Mouse (Mus musculus) adrenal gland, adult 8-10 months (tissue): ENCODE data around the gene Vrk2. TPM values are rescaled to one million over a fixed set of nuclear protein-coding genes. Genes with fewer than 3 reads are reported as not detected.
A peak's percentile ranks its signal among the peaks of the same experiment; 100 is the strongest.

Experiments
- DNase-seq: peaks from one replicate; pipeline ENCODE4 v3.0.0; 2022
- total RNA-seq, 4 experiments: library from RNA; stranded (reverse); gene quantifications; 2 replicates each; pipeline ENCODE4 v1.2.4; 2022

Gene Vrk2
- total RNA-seq, result 10 to 100 TPM in 2 of 4 experiments, 1 to 10 TPM in 2; 8.2 to 12.6 (median 10.2) TPM

DNA sequence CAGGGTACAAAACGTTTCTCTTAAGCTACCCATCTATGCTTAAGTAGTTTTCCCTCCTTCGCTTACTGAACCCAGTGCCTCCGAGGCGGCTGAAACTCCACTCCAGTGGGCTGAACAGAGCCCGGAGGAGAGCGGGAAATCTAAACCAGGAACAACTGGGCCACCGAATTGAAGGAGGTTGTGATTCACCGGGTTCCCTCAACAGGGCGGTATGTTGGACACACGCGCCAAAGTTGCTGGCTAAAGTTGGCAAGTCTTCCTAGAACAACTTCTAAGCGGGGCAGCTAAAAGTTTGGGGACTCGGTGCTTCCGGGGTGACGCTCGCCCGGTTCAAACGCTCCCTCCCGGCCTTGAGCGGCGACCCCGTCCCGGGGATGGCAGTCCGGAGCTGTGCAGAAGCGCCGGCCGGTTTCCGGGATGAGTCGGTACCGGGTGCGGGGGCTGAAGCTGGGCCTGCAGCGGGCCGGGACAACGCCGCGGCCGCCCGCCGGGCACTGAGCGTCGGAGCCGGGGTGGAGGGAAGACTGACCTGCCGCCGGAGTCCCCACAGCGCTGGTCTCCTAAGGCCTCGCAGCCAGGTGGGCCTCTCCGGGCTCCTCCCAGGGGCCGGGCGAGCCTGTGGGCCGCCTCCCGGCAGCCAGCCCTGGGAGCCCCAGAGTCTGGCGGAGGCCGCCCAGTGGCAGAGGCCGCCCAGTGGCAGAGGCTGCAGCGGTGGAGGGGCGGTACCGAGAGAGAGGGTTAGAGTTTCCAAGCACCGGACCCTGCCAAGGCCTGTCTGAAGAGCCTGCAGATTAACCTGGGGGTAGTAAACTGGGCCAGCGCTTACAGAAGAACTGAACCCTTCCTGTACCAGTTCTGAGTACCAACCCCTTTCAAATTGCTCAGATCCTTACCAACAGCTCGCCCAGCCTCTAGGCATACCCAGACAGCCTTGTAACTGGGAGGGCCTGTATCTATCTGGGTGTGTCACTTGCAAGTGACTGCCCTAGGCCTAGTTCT lies at the start of gene Vrk2, which contains the start of gene Gm6899:
Vrk2 (minus strand) TSS at position 939 of the 999 bp plus-strand sequence.
Gm6899 (plus strand) TSS at position 181 of the 999 bp plus-strand sequence.
- DNase-seq, result peak; percentile 81

GRCm38 (mm10) chr11:26642141-26642540 lies 48.3 kb upstream of the Vrk2 start:
- no peak for DNase-seq

DNA sequence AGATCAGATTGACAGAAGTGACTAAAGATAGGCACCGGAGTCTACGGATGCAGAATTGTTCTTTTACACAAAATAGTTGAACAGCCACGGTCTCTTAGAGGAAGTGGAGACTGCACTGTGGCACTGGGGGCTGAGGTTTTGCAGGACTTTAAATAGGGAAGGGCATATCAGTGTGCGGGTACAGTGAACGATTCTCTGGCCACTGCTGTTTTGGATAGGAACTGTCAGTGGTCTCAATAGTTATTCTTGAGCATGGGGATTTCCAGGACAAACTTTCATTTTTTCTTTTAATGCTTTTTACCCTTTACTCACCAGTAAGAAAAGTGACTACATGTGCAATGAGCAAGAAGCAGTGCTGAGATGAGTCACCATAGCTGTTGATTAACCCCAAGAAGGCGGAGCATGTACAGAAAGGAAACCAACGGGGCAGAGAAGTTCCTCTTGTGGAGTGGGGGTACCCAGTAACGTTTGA lies 46.6 kb upstream of the Vrk2 start:
- DNase-seq, result no peak

GRCm38 (mm10) chr11:26636239-26636638 lies 42.4 kb upstream of the Vrk2 start:
- DNase-seq, result no peak

GRCm38 (mm10) chr11:26622727-26623126 lies 28.9 kb upstream of the Vrk2 start:
- no peak for DNase-seq

GRCm38 (mm10) chr11:26618475-26619223 lies 24.9 kb upstream of the Vrk2 start:
- no peak for DNase-seq

DNA sequence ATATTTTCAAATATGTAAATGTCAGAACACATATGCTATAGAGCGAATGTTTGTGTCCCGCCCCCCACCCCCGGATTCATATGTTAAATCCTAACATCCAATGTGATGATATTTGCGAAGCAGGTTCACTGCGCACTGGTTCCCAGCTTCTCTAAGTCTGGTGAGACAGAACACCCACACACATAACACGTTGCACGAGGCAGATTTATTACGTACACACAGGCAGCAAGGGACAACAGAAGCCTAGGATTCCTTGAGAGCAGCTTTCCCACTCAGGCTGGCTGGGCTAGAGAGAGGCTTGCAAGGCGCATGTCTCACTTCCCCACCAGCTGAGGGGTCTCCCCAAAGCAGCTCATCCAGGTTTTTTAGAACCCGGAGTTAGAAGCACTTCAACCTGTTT lies 15.0 kb upstream of the Vrk2 start:
- no peak for DNase-seq

DNA sequence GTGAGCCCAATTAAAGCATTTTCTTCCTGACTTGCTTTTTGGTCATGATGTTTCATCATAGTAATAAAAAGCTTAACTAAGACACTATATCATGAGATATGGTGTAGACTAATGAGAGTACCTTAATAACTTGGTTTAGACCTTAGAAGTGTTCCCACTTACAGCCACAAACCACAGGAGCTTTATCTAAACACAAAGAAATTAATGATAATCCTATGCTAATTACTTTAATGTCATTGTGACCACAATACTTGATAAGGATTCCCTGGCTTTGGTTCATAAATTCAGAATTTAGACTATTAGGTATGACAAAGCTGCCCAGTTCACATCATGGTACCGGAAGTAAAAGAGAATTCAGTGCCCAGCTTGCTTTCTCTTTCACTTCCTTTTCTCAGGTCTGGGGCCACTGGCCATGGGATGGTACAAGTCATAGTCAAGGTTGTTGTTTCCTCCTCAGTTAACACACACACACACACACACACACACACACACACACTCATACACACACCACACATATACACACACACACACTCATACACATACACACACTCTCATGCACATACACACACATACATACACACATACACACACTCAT lies 10.4 kb upstream of the Vrk2 start:
- DNase-seq, result no peak

DNA sequence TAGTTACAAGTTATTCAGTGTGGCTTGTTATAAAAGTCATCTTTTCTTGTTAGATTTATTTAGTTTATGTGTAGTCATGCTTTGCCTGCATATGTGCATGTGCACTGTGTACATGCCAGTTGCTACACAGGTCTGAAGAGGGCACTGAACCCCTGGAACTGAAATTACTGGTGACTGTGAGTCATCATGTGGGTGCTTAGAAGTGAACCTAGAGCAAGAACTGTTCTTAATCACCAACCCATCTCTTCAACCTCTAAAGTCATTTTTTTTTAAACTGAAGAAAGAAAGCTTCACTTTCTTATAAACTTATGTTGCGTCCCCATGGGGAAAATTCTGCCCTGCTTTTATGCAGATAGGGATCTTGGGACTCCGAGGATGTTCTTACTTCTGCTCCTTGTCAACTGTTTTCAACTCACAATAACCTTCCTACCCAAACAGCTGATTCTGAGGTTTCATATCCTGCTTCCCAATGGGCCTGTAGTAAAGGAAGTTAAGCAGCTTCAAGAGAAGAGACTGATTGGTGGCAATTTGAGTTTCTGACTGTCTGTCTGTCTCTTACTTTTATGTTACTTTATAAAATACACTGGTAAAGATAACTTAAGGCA lies 7.9 kb upstream of the Vrk2 start:
- DNase-seq, result no peak

- no peak for DNase-seq
These were observed 6.9 kb upstream of the Vrk2 start for GRCm38 (mm10) chr11:26600692-26601091.

GRCm38 (mm10) chr11:26598876-26599275 lies 5.1 kb upstream of the Vrk2 start:
- DNase-seq, result no peak

DNA sequence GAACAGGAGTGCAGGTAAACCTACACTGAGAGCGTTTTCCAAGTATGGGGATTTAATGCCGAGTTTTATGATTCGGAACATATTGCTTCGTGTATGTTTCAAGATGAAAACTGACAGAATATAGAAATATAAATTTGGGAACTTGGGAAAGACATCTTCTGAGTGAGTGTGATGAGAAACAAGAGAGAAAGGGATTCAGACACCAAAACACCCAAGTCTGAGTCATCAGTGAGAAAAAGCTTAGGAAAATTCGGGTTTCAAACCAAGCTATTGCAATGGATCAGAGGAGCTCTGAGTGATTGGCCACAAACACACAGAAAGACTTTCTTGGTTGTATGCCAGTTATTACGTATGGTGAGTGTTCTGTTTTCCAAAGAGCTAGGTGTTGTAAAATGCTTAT lies 4.0 kb upstream of the Vrk2 start:
- DNase-seq, result no peak

DNA sequence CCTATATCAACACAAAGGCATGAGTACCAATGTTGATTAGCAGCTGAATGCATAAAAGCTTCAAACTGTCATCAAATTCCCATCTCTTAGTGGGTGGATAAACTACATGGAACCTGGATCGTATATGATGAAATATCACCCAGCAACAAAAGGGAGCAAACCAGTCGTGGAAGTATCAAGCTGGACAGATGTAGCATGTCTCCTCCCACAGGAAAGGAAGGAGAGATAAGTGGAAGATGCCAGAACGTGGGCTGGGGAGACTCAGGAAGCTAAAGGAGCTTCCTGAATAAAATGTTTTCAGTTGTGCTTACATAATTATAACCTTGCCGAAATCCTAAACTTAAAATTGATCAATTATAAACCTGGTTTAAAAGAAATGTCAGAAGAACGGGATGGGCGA lies 3.3 kb upstream of the Vrk2 start:
- no peak for DNase-seq

GRCm38 (mm10) chr11:26596186-26596585 lies 2.4 kb upstream of the Vrk2 start:
- DNase-seq, result no peak

- DNase-seq, result no peak
These were observed 688 bp upstream of the Vrk2 start for GRCm38 (mm10) chr11:26594487-26594886.

GRCm38 (mm10) chr11:26592395-26593053 lies 1.3 kb downstream of the Vrk2 start:
- DNase-seq, result no peak

GRCm38 (mm10) chr11:26587184-26587524 lies 6.6 kb downstream of the Vrk2 start:
- DNase-seq, result no peak

- DNase-seq, result no peak
These were observed 7.2 kb downstream of the Vrk2 start for GRCm38 (mm10) chr11:26586367-26587183.

GRCm38 (mm10) chr11:26585409-26586366 lies 8.1 kb downstream of the Vrk2 start:
- DNase-seq, result no peak

- no peak for DNase-seq
These were observed 42.2 kb downstream of the Vrk2 start for GRCm38 (mm10) chr11:26551551-26551950.
